Mouse (Mus musculus) CH12.LX (cell line): ENCODE measurements around the gene Adamts18. TPM values are rescaled to one million over a fixed set of nuclear protein-coding genes. Genes with fewer than 3 reads are reported as not detected.

Source experiments
- DNase-seq: peaks from one replicate; pipeline ENCODE4 v3.0.0-alpha.2; 2013; ENCODE audit errors: extremely low read depth
- H3K27ac ChIP-seq: 2 replicates; pipeline ENCODE4 v1.5.1; 2012; ENCODE audit warnings: low read depth, mild to moderate bottlenecking, control low read depth, moderate library complexity; ENCODE audit not compliant: insufficient read depth
- H3K27me3 ChIP-seq: replicated peaks from 2 replicates; pipeline ENCODE3; 2012; ENCODE audit warnings: inconsistent platforms
- H3K36me3 ChIP-seq, 2 experiments: replicated peaks in 1 of 2; 2 replicates each; pipeline versions ENCODE3 to v1.6.1; 2012; ENCODE audit warnings: inconsistent platforms in 1 of 2, low read length in 1 of 2, mild to moderate bottlenecking in 1 of 2, mixed read lengths in 1 of 2, moderate library complexity in 1 of 2; ENCODE audit not compliant: control insufficient read depth in 1 of 2, insufficient read depth in 1 of 2
- H3K4me1 ChIP-seq, 2 experiments: 2 replicates each; pipeline ENCODE4 v1.6.1; 2012; ENCODE audit warnings: inconsistent platforms in 1 of 2, moderate library complexity in 1 of 2; ENCODE audit not compliant: insufficient read depth in 2 of 2, control insufficient read depth in 1 of 2
- H3K4me2 ChIP-seq: 2 replicates; pipeline ENCODE4 v1.6.1; 2012; ENCODE audit warnings: low read depth, mild to moderate bottlenecking, control low read depth; ENCODE audit not compliant: poor library complexity, insufficient read depth, severe bottlenecking
- H3K4me3 ChIP-seq, 3 experiments: fragments of 150-350 bp in 1 of 3; sonication (generic) in 1 of 3; replicated peaks in 1 of 3; 2 replicates each; pipeline versions ENCODE3 to v1.5.1; 2011 to 2012; ENCODE audit warnings: low read depth in 2 of 3, low read length in 2 of 3, mild to moderate bottlenecking in 2 of 3, moderate library complexity in 2 of 3, control low read depth in 1 of 3, improper control_type of control experiment in 1 of 3, inconsistent platforms in 1 of 3, mixed read lengths in 1 of 3; ENCODE audit not compliant: poor library complexity in 1 of 3
- H3K79me2 ChIP-seq: replicated peaks from 2 replicates; pipeline ENCODE4 v1.6.1; 2012; ENCODE audit warnings: mild to moderate bottlenecking, moderate library complexity; ENCODE audit not compliant: control insufficient read depth, poor library complexity, insufficient read depth, severe bottlenecking; ENCODE audit errors: extremely low read depth
- H3K9ac ChIP-seq: 2 replicates; pipeline ENCODE4 v1.6.1; 2012; ENCODE audit warnings: low read depth, mild to moderate bottlenecking, control low read depth, moderate library complexity; ENCODE audit not compliant: insufficient read depth
- H3K9me3 ChIP-seq: replicated peaks from 2 replicates; pipeline ENCODE3; 2012; ENCODE audit warnings: low read length, inconsistent platforms, mixed read lengths
- BHLHE40 ChIP-seq: IDR thresholded peaks from 2 replicates; pipeline ENCODE4 v1.6.1; 2011; ENCODE audit warnings: mild to moderate bottlenecking, low read depth, low read length, improper control_type of control experiment
- CHD1 ChIP-seq: IDR thresholded peaks from 2 replicates; pipeline ENCODE4 v1.6.1; 2012; ENCODE audit warnings: low read depth, low read length, improper control_type of control experiment, inconsistent platforms
- CTCF ChIP-seq, 2 experiments: IDR thresholded peaks in 1 of 2; conservative IDR thresholded peaks in 1 of 2; 2 replicates each; pipeline ENCODE4 v1.5.1; 2011 to 2012; ENCODE audit warnings: low read depth in 2 of 2, low read length in 2 of 2, improper control_type of control experiment in 1 of 2, inconsistent platforms in 1 of 2, mild to moderate bottlenecking in 1 of 2, moderate library complexity in 1 of 2
- E2F4 ChIP-seq: IDR thresholded peaks from 2 replicates; pipeline ENCODE4 v1.6.1; 2011; ENCODE audit warnings: low read depth, low read length, improper control_type of control experiment; ENCODE audit not compliant: insufficient replicate concordance
- ELF1 ChIP-seq: IDR thresholded peaks from 2 replicates; pipeline ENCODE4 v1.6.1; 2014; ENCODE audit warnings: low read depth, mild to moderate bottlenecking, inconsistent platforms, low read length, improper control_type of control experiment
- EP300 ChIP-seq: IDR thresholded peaks from 2 replicates; pipeline ENCODE4 v1.6.1; 2011; ENCODE audit warnings: low read length, improper control_type of control experiment
- ETS1 ChIP-seq: conservative IDR thresholded peaks from 2 replicates; pipeline ENCODE4 v1.6.1; 2012; ENCODE audit warnings: low read depth, mild to moderate bottlenecking, inconsistent platforms, low read length, improper control_type of control experiment, moderate library complexity
- IRF4 ChIP-seq: IDR thresholded peaks from 2 replicates; pipeline ENCODE4 v1.6.1; 2014; ENCODE audit warnings: low read depth, mild to moderate bottlenecking, inconsistent platforms, low read length, improper control_type of control experiment
- JUN ChIP-seq: IDR thresholded peaks from 2 replicates; pipeline ENCODE4 v1.6.1; 2011; ENCODE audit warnings: low read depth, mild to moderate bottlenecking, low read length, improper control_type of control experiment, moderate library complexity; ENCODE audit not compliant: insufficient read depth
- KAT2A ChIP-seq: IDR thresholded peaks from 2 replicates; pipeline ENCODE4 v1.6.1; 2012; ENCODE audit warnings: low read length, improper control_type of control experiment, inconsistent platforms; ENCODE audit not compliant: insufficient replicate concordance
- MXI1 ChIP-seq: IDR thresholded peaks from 2 replicates; pipeline ENCODE4 v1.6.1; 2011; ENCODE audit warnings: mild to moderate bottlenecking, low read depth, low read length, improper control_type of control experiment
- NELFE ChIP-seq: IDR thresholded peaks from 2 replicates; pipeline ENCODE4 v1.6.1; 2011; ENCODE audit warnings: low read depth, low read length, improper control_type of control experiment
- PAX5 ChIP-seq: IDR thresholded peaks from 2 replicates; pipeline ENCODE4 v1.6.1; 2012; ENCODE audit warnings: low read length, inconsistent platforms, mixed read lengths
- POLR2AphosphoS2 ChIP-seq: IDR thresholded peaks from 2 replicates; pipeline ENCODE4 v1.6.1; 2011; ENCODE audit warnings: low read depth, low read length, improper control_type of control experiment
- RAD21 ChIP-seq: IDR thresholded peaks from 2 replicates; pipeline ENCODE4 v1.6.1; 2011; ENCODE audit warnings: low read depth, mild to moderate bottlenecking, low read length, improper control_type of control experiment, moderate library complexity
- RCOR1 ChIP-seq: conservative IDR thresholded peaks from 2 replicates; pipeline ENCODE4 v1.6.1; 2012; ENCODE audit warnings: low read depth, mild to moderate bottlenecking, inconsistent platforms, low read length, improper control_type of control experiment
- TCF12 ChIP-seq: IDR thresholded peaks from 2 replicates; pipeline ENCODE4 v1.6.1; 2014; ENCODE audit warnings: low read depth, mild to moderate bottlenecking, inconsistent platforms, low read length, improper control_type of control experiment
- USF2 ChIP-seq: conservative IDR thresholded peaks from 2 replicates; pipeline ENCODE4 v1.6.1; 2011; ENCODE audit warnings: low read depth, low read length, improper control_type of control experiment
- ZC3H11A ChIP-seq: IDR thresholded peaks from 2 replicates; pipeline ENCODE4 v1.6.1; 2012; ENCODE audit warnings: low read depth, mild to moderate bottlenecking, inconsistent platforms, low read length, improper control_type of control experiment
- ZNF384 ChIP-seq: IDR thresholded peaks from 2 replicates; pipeline ENCODE4 v1.6.1; 2012; ENCODE audit warnings: low read depth, low read length, improper control_type of control experiment, inconsistent platforms
- dilution Hi-C: fragments of 300-500 bp; cut with MboI; formaldehyde crosslinking; loops from 2 replicates; pipeline ENCODE4 v1.14.3; 2020; ENCODE audit warnings: low sequenced_read_pairs; ENCODE audit not compliant: extremely low pct_unique_long_range_greater_than_20kb, extremely low pct_ligation_motif_present
- in situ Hi-C: fragments of 300-500 bp; cut with MboI; formaldehyde crosslinking; loops from 3 replicates; pipeline ENCODE4 v1.14.3; 2019; ENCODE audit warnings: low sequenced_read_pairs, low pct_ligation_motif_present, low pct_unique_long_range_greater_than_20kb, mixed read lengths
- polyA plus RNA-seq: library from polyadenylated mRNA; unstranded; fragments of >175 nt; gene quantifications from 2 replicates; pipeline ENCODE4 v1.2.1, GENCODE M21; 2012; ENCODE audit warnings: low read depth; ENCODE audit not compliant: insufficient read length
- total RNA-seq, 2 experiments: library from RNA; depleted of rRNA; stranded (reverse); fragments of 300-350 nt in 1 of 2; fragments of >200 nt in 1 of 2; gene quantifications; 2 replicates each; pipeline ENCODE4 v1.2.3; 2012 to 2014

Adamts18 gene
- total and polyA plus RNA-seq, 3 experiments: not detected

DNA sequence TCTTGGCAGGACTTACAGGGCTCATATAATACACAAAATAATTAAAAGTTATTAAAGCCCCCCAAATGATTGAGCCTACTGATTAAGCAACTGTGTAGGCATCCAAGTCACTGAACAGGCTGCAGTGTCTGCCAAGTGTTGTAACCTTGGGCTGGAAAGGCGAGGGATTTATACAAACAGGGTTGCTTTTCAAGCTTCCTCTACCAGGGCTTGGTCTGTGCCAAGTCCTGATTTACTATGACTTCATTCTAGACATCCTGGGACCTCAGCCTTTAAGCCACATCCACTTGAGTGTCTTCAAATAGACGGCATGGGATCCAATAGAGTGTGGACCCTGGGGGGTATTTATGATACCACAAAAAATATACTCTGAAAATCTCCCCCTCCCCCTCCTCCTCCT is 173.3 kb downstream of the Adamts18 start:
- Histone ChIP-seq H3K27me3 (no peaks in the 10 kb centered on the region), H3K27ac (no peak overlapping the region), H3K79me2 (no peaks in the 10 kb centered on the region), H3K4me1 (no peaks in the 10 kb centered on the region), H3K4me2 (no peak overlapping the region), H3K4me3 (no peak overlapping the region), H3K36me3 (no peaks in the 10 kb centered on the region), H3K9ac (no peak overlapping the region), H3K9me3 (no peaks in the 10 kb centered on the region)
- TF ChIP-seq ZNF384: no peak
- no peak for TF ChIP-seq NELFE
- TF ChIP-seq MXI1: no peak
- no peak for TF ChIP-seq ELF1
- no peak for TF ChIP-seq E2F4
- no peak for TF ChIP-seq PAX5
- TF ChIP-seq CTCF (conservative IDR thresholded peaks at IDR 0.05 in 1 of 2, IDR thresholded peaks at IDR 0.05 in 1 of 2; ENCODE audit: low read depth in 2 of 2, low read length in 2 of 2): no peak
- no peak for TF ChIP-seq ZC3H11A
- TF ChIP-seq IRF4: no peak
- TF ChIP-seq ETS1: no peak
- TF ChIP-seq BHLHE40: no peak
- no peak for TF ChIP-seq CHD1
- TF ChIP-seq JUN: no peak
- TF ChIP-seq RAD21: no peak
- no peak for TF ChIP-seq TCF12
- TF ChIP-seq KAT2A: no peak
- no peak for TF ChIP-seq EP300
- TF ChIP-seq POLR2AphosphoS2: no peak
- TF ChIP-seq USF2: no peak
- dilution Hi-C loops: no loop called here
- in situ Hi-C loops: loop anchor here (10.0 kb wide), 1 partner anchor 390 kb away; no protein-coding TSS in a partner anchor
- no peak for DNase-seq

DNA sequence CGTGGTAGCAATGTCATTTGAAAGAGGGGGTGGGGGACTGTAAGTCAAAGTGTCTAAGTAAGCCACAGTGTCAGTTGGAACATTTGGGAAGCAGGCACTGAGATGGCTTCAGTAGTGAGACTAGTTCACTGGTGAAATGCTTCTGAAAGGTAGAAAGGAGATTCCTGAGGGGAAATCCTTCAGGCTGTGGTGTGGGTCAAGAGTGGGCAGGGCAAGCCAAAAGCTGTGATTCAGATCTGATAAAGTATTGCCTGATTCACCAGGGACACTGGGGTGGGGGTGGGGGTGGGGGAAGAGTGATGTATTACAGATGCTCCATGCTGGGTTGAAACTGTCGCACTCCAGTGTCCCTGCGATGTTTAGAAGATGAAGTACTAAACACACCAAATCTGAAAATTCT is 173.9 kb downstream of the Adamts18 start:
- H3K27ac ChIP-seq: no peak overlapping the region
- H3K4me2 ChIP-seq: no peak overlapping the region
- dilution Hi-C loops (no loop called here), in situ Hi-C loops (loop anchor here (10.0 to 25.0 kb wide), 2 partner anchors 390 to 763 kb away; partner anchors contain the start of gene Wwox)
- no peaks in the 10 kb centered on the region for H3K36me3 ChIP-seq
- H3K4me3 ChIP-seq: no peak overlapping the region
- peaks cover 0 to 6% of the 10 kb centered on the region in 2 experiments; a peak in 2 of 4 replicates for H3K4me1 ChIP-seq
- no peak for TF ChIP-seq RCOR1
- H3K9ac ChIP-seq: no peak overlapping the region
- H3K79me2 ChIP-seq: no peaks in the 10 kb centered on the region
- no peaks in the 10 kb centered on the region for H3K27me3 ChIP-seq
- no peaks in the 10 kb centered on the region for H3K9me3 ChIP-seq
- DNase-seq: no peak
